Mouse (Mus musculus) heart, postnatal 0 days (tissue): Measurements from ENCODE around the gene Mad2l1bp.

ENCODE experiments used
- CTCF ChIP-seq: IDR thresholded peaks from 2 replicates; pipeline ENCODE4 v1.5.1; 2016; ENCODE audit warnings: antibody characterized with exemption, control low read depth, low read depth
- EP300 ChIP-seq: IDR thresholded peaks from 2 replicates; pipeline ENCODE4 v1.6.1; 2016; ENCODE audit warnings: antibody characterized with exemption, low read depth

DNA sequence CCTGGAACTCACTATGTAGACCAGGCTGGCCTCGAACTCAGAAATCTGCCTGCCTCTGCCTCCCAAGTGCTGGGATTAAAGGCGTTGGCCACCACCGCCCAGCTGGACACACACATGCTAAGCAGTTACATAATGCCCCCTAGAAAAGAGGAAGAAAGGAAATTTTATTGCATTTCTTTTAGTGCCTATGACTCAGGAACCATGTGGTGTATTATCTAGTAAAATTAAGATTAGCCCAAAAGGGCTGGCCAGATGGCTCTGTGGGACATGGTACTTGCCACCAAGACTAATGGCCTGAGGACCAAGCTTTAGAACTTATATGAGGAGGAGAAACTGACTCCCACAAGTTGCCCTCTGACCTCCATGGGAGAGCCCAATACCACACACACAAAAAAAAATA, 13.5 kb downstream of the Mad2l1bp start:
- TF ChIP-seq CTCF (no peak), EP300 (no peak)
